Mouse (Mus musculus): Measurements from ENCODE around the gene Scfd2.

- TF ChIP-seq CTCF (IDR thresholded peaks at IDR 0.05; ENCODE audit: low read depth, low read length) (no peak), POLR2A (IDR thresholded peaks at IDR 0.05; ENCODE audit: extremely low read depth, insufficient read depth, low read length) (no peak)
Observed at GRCm38 (mm10) chr5:74447517-74448334, 83.8 kb downstream of the Scfd2 start.

Measured in liver, adult 2 months (tissue).